ENCODE assay signal across 24 mouse cellular contexts in genomic region chr2:165797876-165798275, GRCm38 (mm10).
"Had no signal": no experiment of that assay in that cellular context is flagged by ENCODE, and none has a peak within 500 bp of the region (broad histone marks: within the 10 kb centered on the region; RNA-seq: fewer than 3 reads in every experiment).

No protein-coding gene starts in this region.

- DNase-seq: gastrocnemius, adult 2 months; gastrocnemius, postnatal 10 days; gastrocnemius, postnatal 25 days; heart, adult 18-20 months; heart, postnatal 10 days; heart, postnatal 4 days; kidney, adult 18-20 months; kidney, adult 8-10 months; kidney, postnatal 14 days; kidney, postnatal 36 days; layer of hippocampus, postnatal 36 days; left cerebral cortex, postnatal 4 days had no signal

- H3K4me1 ChIP-seq: hindbrain, embryonic 13.5 days; hindbrain, embryonic 15.5 days; intestine, embryonic 15.5 days; limb, embryonic 13.5 days; limb, embryonic 15.5 days had no signal

- H3K27me3 ChIP-seq: heart, embryonic 12.5 days; hindbrain, embryonic 13.5 days; hindbrain, embryonic 15.5 days; intestine, embryonic 15.5 days; limb, embryonic 13.5 days; limb, embryonic 15.5 days; liver, embryonic 12.5 days had no signal

- H3K9ac ChIP-seq: heart, embryonic 12.5 days; hindbrain, embryonic 13.5 days; hindbrain, embryonic 15.5 days; intestine, embryonic 15.5 days; limb, embryonic 13.5 days; limb, embryonic 15.5 days; liver, embryonic 12.5 days; liver, embryonic 14.5 days had no signal

- ATAC-seq: inflammation-experienced regulatory T-cells, adult 6 months; intestine, embryonic 15.5 days; intestine, postnatal 0 days; liver, embryonic 12.5 days had no signal

- H3K4me2 ChIP-seq: heart, embryonic 12.5 days; hindbrain, embryonic 13.5 days; hindbrain, embryonic 15.5 days; intestine, embryonic 15.5 days; limb, embryonic 13.5 days; limb, embryonic 15.5 days; liver, embryonic 12.5 days had no signal

- H3K27ac ChIP-seq: gastrocnemius, adult 2 months; heart, embryonic 10.5 days; hindbrain, embryonic 13.5 days; hindbrain, embryonic 15.5 days; intestine, embryonic 15.5 days; kidney, postnatal 0 days; limb, embryonic 13.5 days; limb, embryonic 15.5 days; liver, embryonic 12.5 days; liver, embryonic 14.5 days had no signal

- H3K4me3 ChIP-seq: gastrocnemius, adult 2 months; heart, embryonic 10.5 days; heart, embryonic 12.5 days; hindbrain, embryonic 13.5 days; hindbrain, embryonic 15.5 days; intestine, embryonic 15.5 days; limb, embryonic 13.5 days; limb, embryonic 15.5 days; liver, embryonic 12.5 days had no signal

- H3K9me3 ChIP-seq: heart, embryonic 10.5 days; heart, embryonic 12.5 days; hindbrain, embryonic 13.5 days; hindbrain, embryonic 15.5 days; intestine, embryonic 15.5 days; limb, embryonic 13.5 days; limb, embryonic 15.5 days; liver, embryonic 12.5 days had no signal
